Mouse (Mus musculus) kidney, postnatal 0 days (tissue): ENCODE measurements at regions not wholly inside any gene's neighbourhood (a gene's known extent, or its start where the extent isn't known, plus 50 kb on each side); places are given as distances from the start of the nearest gene placed in this dataset.

Experiments
- ATAC-seq: fragments of 200-750 bp; cut with Nextera tagmentation; replicated peaks from 2 replicates; pipeline ENCODE4 v1.8.0; 2017; ENCODE audit warnings: low read depth, moderate number of reproducible peaks, moderate TSS enrichment, moderate library complexity; ENCODE audit not compliant: low FRiP score
- DNase-seq: peaks from one replicate; pipeline ENCODE4 v3.0.0-alpha.2; 2016; ENCODE audit warnings: low spot score
- H3K27ac ChIP-seq: fragments of 300-500 bp; sonication (generic); 2 replicates; pipeline ENCODE4 v1.5.1; 2014; ENCODE audit warnings: mild to moderate bottlenecking
- H3K27me3 ChIP-seq: fragments of 300-500 bp; sonication (generic); 2 replicates; pipeline ENCODE4 v1.6.1; 2014; ENCODE audit warnings: low read length, mixed read lengths; ENCODE audit not compliant: insufficient read depth
- H3K36me3 ChIP-seq: fragments of 300-500 bp; sonication (generic); 2 replicates; pipeline ENCODE4 v1.6.1; 2014; ENCODE audit warnings: low read length, mixed read lengths; ENCODE audit not compliant: insufficient read depth
- H3K4me1 ChIP-seq: fragments of 300-500 bp; sonication (generic); replicated peaks from 2 replicates; pipeline ENCODE4 v1.6.1; 2014; ENCODE audit warnings: antibody characterized with exemption, low read length, mixed read lengths; ENCODE audit not compliant: insufficient read depth
- H3K4me2 ChIP-seq: fragments of 300-500 bp; sonication (generic); 2 replicates; pipeline ENCODE4 v1.6.1; 2014; ENCODE audit warnings: mild to moderate bottlenecking, low read length, moderate library complexity, mixed read lengths
- H3K4me3 ChIP-seq: fragments of 300-500 bp; sonication (generic); replicated peaks from 2 replicates; pipeline ENCODE4 v1.5.1; 2014; ENCODE audit warnings: low read depth, low read length
- H3K9ac ChIP-seq: fragments of 300-500 bp; sonication (generic); 2 replicates; pipeline ENCODE4 v1.6.1; 2014; ENCODE audit warnings: low read depth, low read length
- H3K9me3 ChIP-seq: fragments of 300-500 bp; sonication (generic); replicated peaks from 2 replicates; pipeline ENCODE4 v1.6.1; 2016; ENCODE audit warnings: low read length, inconsistent platforms, mixed read lengths
- CTCF ChIP-seq: IDR thresholded peaks from 2 replicates; pipeline ENCODE4 v1.5.1; 2016; ENCODE audit warnings: antibody characterized with exemption, low read depth, mild to moderate bottlenecking, moderate library complexity
- WGBS: fragments of 180-500 bp; shearing (Covaris S2); extraction: QIAGEN DNeasy Blood & Tissue Kit; methylation state at CpG from one replicate; pipeline ENCODE4 v1.1.7; 2014; 5-methylcytosine and 5-hydroxymethylcytosine counted together

- H3K9ac ChIP-seq: no peak overlapping the region
- no peak overlapping the region for H3K27ac ChIP-seq
- no peak overlapping the region for H3K4me2 ChIP-seq
- H3K4me1 ChIP-seq: no peaks in the 10 kb centered on the region
- no peak overlapping the region for H3K4me3 ChIP-seq
- 66% methylated on average over 6 of the region's 6 CpGs for WGBS
- no peak for DNase-seq
- no peaks in the 10 kb centered on the region for H3K9me3 ChIP-seq
- no peaks in the 10 kb centered on the region for H3K27me3 ChIP-seq
- H3K36me3 ChIP-seq: no peaks in the 10 kb centered on the region
- ATAC-seq: no peak
- TF ChIP-seq CTCF: no peak
Observed at GRCm38 (mm10) chr14:120841311-120841710, 69.7 kb upstream of the Ipo5 start.

GRCm38 (mm10) chr14:120845172-120845571, 65.9 kb upstream of the Ipo5 start:
- Histone ChIP-seq H3K4me3 (no peak overlapping the region), H3K27me3 (no peaks in the 10 kb centered on the region), H3K9ac (no peak overlapping the region), H3K9me3 (no peaks in the 10 kb centered on the region), H3K36me3 (no peaks in the 10 kb centered on the region), H3K4me1 (no peaks in the 10 kb centered on the region), H3K4me2 (no peak overlapping the region), H3K27ac (no peak overlapping the region)
- WGBS: 86% methylated on average over 2 of the region's 2 CpGs
- no peak for DNase-seq
- ATAC-seq: no peak
- no peak for TF ChIP-seq CTCF

- Histone ChIP-seq H3K27ac (no peak overlapping the region), H3K27me3 (no peaks in the 10 kb centered on the region)
- 49% methylated on average over 10 of the region's 10 CpGs for WGBS
Observed at GRCm38 (mm10) chr14:120846073-120846850, 64.8 kb upstream of the Ipo5 start.

GRCm38 (mm10) chr14:120847006-120847405, 64.0 kb upstream of the Ipo5 start:
- WGBS: 46% methylated on average over 5 of the region's 5 CpGs
- no peak overlapping the region for H3K4me2 ChIP-seq
- H3K4me3 ChIP-seq: no peak overlapping the region
- TF ChIP-seq CTCF: no peak
- DNase-seq (peak; percentile 51), ATAC-seq (no peak)
- no peaks in the 10 kb centered on the region for H3K27me3 ChIP-seq
- H3K4me1 ChIP-seq: no peaks in the 10 kb centered on the region
- H3K27ac ChIP-seq: no peak overlapping the region
- H3K9ac ChIP-seq: no peak overlapping the region
- no peaks in the 10 kb centered on the region for H3K9me3 ChIP-seq
- no peaks in the 10 kb centered on the region for H3K36me3 ChIP-seq

More at GRCm38 (mm10) chr14:120846073-120846850, 64.8 kb upstream of the Ipo5 start:
- no peak overlapping the region for H3K4me3 ChIP-seq
- no peaks in the 10 kb centered on the region for H3K4me1 ChIP-seq
- no peaks in the 10 kb centered on the region for H3K9me3 ChIP-seq
- DNase-seq (peak; percentile 58), ATAC-seq (peak; percentile 44; the same call in 1 of the 2 replicates)
- no peak overlapping the region for H3K4me2 ChIP-seq
- H3K9ac ChIP-seq: no peak overlapping the region
- no peak for TF ChIP-seq CTCF
- no peaks in the 10 kb centered on the region for H3K36me3 ChIP-seq

- TF ChIP-seq CTCF: no peak
- H3K9ac ChIP-seq: no peak overlapping the region
- H3K36me3 ChIP-seq: no peaks in the 10 kb centered on the region
- no peaks in the 10 kb centered on the region for H3K9me3 ChIP-seq
- no peak overlapping the region for H3K4me3 ChIP-seq
- DNase-seq (no peak), ATAC-seq (no peak)
- H3K27me3 ChIP-seq: no peaks in the 10 kb centered on the region
- H3K27ac ChIP-seq: peak overlapping the region; percentile 25; the same call in 1 of the 2 replicates
- H3K4me2 ChIP-seq: no peak overlapping the region
- H3K4me1 ChIP-seq: no peaks in the 10 kb centered on the region
- WGBS: 32% methylated on average over 11 of the region's 11 CpGs
Observed at GRCm38 (mm10) chr14:120848083-120848951, 62.7 kb upstream of the Ipo5 start.

GRCm38 (mm10) chr14:120849159-120849558, 61.9 kb upstream of the Ipo5 start:
- ATAC-seq: no peak
- DNase-seq: no peak
- Histone ChIP-seq H3K9ac (no peak overlapping the region), H3K4me1 (no peaks in the 10 kb centered on the region), H3K4me2 (no peak overlapping the region), H3K27me3 (no peaks in the 10 kb centered on the region), H3K4me3 (no peak overlapping the region), H3K9me3 (no peaks in the 10 kb centered on the region), H3K36me3 (no peaks in the 10 kb centered on the region), H3K27ac (no peak overlapping the region)
- no peak for TF ChIP-seq CTCF
- whole genome bisulfite sequencing: 75% methylated on average over 10 of the region's 10 CpGs
